Mouse (Mus musculus) E14TG2a.4 (cell line): ENCODE results near the gene Tiam1.

Experiments used
- H3K27me3 ChIP-seq: 2 replicates; pipeline ENCODE4 v1.6.1; 2014; ENCODE audit warnings: low read length, control low read depth; ENCODE audit not compliant: insufficient read depth
- H3K36me3 ChIP-seq: 2 replicates; pipeline ENCODE4 v1.6.1; 2014; ENCODE audit warnings: low read length, control low read depth; ENCODE audit not compliant: insufficient read depth
- H3K4me1 ChIP-seq: replicated peaks from 2 replicates; pipeline ENCODE4 v1.6.1; 2014; ENCODE audit warnings: low read depth, low read length, control low read depth
- H3K4me3 ChIP-seq: replicated peaks from 2 replicates; pipeline ENCODE4 v1.5.1; 2014; ENCODE audit warnings: mild to moderate bottlenecking, low read length
- H3K9me3 ChIP-seq: 2 replicates; pipeline ENCODE4 v1.6.1; 2014; ENCODE audit warnings: low read length, control low read depth
- CTCF ChIP-seq: conservative IDR thresholded peaks from 2 replicates; pipeline ENCODE4 v1.5.1; 2014; ENCODE audit warnings: low read length
- NANOG ChIP-seq: IDR thresholded peaks from 2 replicates; pipeline ENCODE4 v1.6.1; 2014; ENCODE audit warnings: borderline replicate concordance, low read length, mixed read lengths
- POU5F1 ChIP-seq: IDR thresholded peaks from 2 replicates; pipeline ENCODE4 v1.6.1; 2014; ENCODE audit warnings: low read length, borderline replicate concordance

The Tiam1 gene

DNA sequence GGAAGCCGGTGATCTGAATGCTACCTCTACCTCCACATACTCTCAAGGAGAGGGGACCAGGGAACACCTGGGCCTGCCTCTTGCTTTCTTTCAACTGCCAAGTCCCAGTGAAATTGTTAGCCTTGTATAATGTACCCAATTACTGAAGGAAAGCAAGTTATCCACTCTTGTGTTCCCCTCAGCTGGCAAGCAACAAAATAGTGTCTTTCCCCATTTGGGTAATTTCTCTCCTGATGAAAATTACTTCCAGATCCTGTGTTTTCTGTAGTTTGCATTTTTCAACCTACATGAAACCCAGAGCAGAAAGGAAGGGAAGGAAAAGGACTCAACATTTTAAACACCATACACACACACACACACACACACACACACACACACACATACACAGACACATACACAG is 195.5 kb downstream of the Tiam1 start:
- no peaks in the 10 kb centered on the region for H3K9me3 ChIP-seq
- no peaks in the 10 kb centered on the region for H3K36me3 ChIP-seq
- peaks cover 3% of the 10 kb centered on the region; the same call in 1 of the 2 replicates for H3K27me3 ChIP-seq
- H3K4me3 ChIP-seq, result no peak overlapping the region
- peaks cover 64% of the 10 kb centered on the region for H3K4me1 ChIP-seq
- TF ChIP-seq POU5F1 (no peak), NANOG (no peak), CTCF (no peak)

DNA sequence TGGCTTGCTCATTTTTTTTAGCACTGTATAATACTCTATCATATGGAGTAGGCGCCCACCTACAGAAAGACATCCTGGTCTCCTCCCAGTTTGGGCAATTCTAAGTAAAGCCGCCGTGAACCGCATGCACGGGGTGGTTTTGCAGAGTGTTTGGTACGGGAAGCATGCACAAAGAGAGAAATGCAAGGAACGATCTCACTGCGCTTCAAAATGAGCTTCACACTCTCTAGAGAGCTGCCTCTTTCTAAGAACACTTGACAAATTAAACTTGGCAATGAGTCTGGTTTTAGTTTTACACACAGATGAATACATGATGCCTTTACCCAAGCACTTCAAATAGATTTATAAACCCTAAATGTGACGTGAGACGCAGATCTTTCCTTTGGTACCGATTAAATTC is 196.8 kb downstream of the Tiam1 start:
- peaks cover 55% of the 10 kb centered on the region for H3K4me1 ChIP-seq
- H3K9me3 ChIP-seq, result no peaks in the 10 kb centered on the region
- peaks cover 3% of the 10 kb centered on the region; the same call in 1 of the 2 replicates for H3K27me3 ChIP-seq
- TF ChIP-seq CTCF (no peak), NANOG (no peak), POU5F1 (no peak)
- H3K36me3 ChIP-seq, result no peaks in the 10 kb centered on the region
- no peak overlapping the region for H3K4me3 ChIP-seq

- Histone ChIP-seq H3K4me3 (peak overlapping the region; percentile 29; the same call in 1 of the 2 replicates), H3K4me1 (peaks cover 55% of the 10 kb centered on the region), H3K9me3 (no peaks in the 10 kb centered on the region)
Observed at GRCm38 (mm10) chr16:89944604-89945283, 198.8 kb downstream of the Tiam1 start.

GRCm38 (mm10) chr16:89944050-89944449 is 199.5 kb downstream of the Tiam1 start:
- peaks cover 3% of the 10 kb centered on the region; the same call in 1 of the 2 replicates for H3K27me3 ChIP-seq
- H3K9me3 ChIP-seq, result no peaks in the 10 kb centered on the region
- TF ChIP-seq POU5F1 (no peak), NANOG (no peak), CTCF (no peak)
- H3K36me3 ChIP-seq, result no peaks in the 10 kb centered on the region
- H3K4me3 ChIP-seq, result no peak overlapping the region
- peaks cover 53% of the 10 kb centered on the region for H3K4me1 ChIP-seq

More at GRCm38 (mm10) chr16:89944604-89945283, 198.8 kb downstream of the Tiam1 start:
- Histone ChIP-seq H3K36me3 (no peaks in the 10 kb centered on the region), H3K27me3 (peaks cover 3% of the 10 kb centered on the region; the same call in 1 of the 2 replicates)
- no peak for TF ChIP-seq CTCF
- no peak for TF ChIP-seq NANOG
- TF ChIP-seq POU5F1, result no peak

DNA sequence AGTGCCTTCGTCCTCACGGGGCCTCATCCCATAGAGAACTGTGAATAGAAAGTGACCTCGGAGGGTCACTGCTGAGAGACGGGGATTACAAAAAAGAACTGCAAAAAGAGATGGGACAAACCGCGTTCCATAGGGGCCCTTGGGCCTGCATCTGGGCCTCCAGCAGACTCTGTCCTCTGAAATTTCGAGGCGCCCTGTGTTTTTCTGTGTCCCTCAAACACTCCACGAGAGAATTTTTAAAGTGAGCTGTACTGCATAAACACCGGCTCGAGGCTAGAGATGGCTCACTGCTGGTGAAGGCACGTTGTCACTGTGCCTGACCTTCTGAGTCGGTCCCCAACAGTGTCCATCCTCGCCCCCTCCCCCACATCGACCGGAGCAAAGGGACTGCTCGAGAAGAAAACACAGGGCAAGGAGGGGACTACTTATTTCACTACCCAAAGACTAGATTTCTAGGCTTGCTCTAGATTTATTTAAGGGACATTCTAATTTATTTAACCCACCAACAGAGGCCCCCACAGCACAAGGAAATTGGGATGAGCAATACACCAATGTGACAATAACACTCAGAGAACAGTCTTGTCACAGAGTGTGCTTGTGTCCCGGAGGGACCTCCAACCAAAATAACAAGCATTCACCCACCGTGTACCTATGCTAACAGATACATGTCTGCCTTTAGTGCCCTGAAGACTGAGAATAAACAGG is 200.2 kb downstream of the Tiam1 start:
- no peaks in the 10 kb centered on the region for H3K9me3 ChIP-seq
- H3K4me1 ChIP-seq, result peaks cover 49% of the 10 kb centered on the region
- no peak overlapping the region for H3K4me3 ChIP-seq
- H3K36me3 ChIP-seq, result no peaks in the 10 kb centered on the region
- TF ChIP-seq POU5F1 (no peak), CTCF (no peak), NANOG (no peak)
- peaks cover 3% of the 10 kb centered on the region; the same call in 1 of the 2 replicates for H3K27me3 ChIP-seq

DNA sequence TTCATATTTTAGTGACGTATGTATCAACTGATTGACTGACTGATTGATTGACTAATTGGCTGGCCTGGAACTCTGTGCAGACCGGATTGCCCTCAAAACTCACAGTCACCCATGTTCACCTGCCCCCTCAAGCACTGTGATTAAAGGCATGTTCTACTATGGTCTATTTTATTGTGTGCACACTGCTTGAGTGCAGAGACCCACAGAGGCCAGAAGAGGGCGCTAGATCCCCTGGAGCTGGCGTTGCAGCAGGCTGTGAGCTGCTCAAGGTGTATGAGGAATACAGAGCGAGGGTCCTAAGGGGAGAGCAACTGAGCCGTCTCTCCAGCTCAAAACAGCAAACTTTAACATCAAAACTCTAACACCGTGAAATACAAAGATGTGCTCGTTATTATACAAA is 202.9 kb downstream of the Tiam1 start:
- peak; percentile 97 for TF ChIP-seq CTCF
- TF ChIP-seq POU5F1, result no peak
- peaks cover 3% of the 10 kb centered on the region; the same call in 1 of the 2 replicates for H3K27me3 ChIP-seq
- H3K36me3 ChIP-seq, result no peaks in the 10 kb centered on the region
- peaks cover 33% of the 10 kb centered on the region for H3K4me1 ChIP-seq
- H3K9me3 ChIP-seq, result no peaks in the 10 kb centered on the region
- no peak overlapping the region for H3K4me3 ChIP-seq

GRCm38 (mm10) chr16:89938277-89938676 is 205.3 kb downstream of the Tiam1 start:
- Histone ChIP-seq H3K36me3 (no peaks in the 10 kb centered on the region), H3K27me3 (no peaks in the 10 kb centered on the region), H3K4me1 (peaks cover 9% of the 10 kb centered on the region), H3K4me3 (no peak overlapping the region), H3K9me3 (peaks cover 4% of the 10 kb centered on the region; the same call in 1 of the 2 replicates)
- no peak for TF ChIP-seq NANOG
- TF ChIP-seq POU5F1, result no peak
- TF ChIP-seq CTCF, result no peak

DNA sequence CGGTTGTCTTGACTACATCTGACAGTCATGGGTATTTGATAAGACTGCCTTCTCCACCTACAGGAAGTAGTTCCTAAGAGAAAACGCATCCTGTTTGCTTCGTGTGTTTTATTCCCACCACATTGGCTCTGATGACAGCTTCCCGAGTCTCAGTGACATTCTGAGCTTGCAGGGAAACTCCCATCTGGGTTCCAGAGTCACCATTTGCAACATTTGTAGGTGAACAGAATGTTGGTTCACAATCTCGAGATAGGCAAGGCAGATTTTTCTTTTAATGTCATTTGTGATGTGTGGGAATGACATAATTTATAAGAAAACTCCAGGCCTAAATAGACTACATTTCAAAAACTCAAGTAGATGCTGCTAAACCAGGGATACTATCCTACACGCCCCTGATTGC is 207.0 kb downstream of the Tiam1 start:
- TF ChIP-seq POU5F1 (no peak), NANOG (no peak), CTCF (no peak)
- H3K4me3 ChIP-seq, result no peak overlapping the region
- no peaks in the 10 kb centered on the region for H3K27me3 ChIP-seq

GRCm38 (mm10) chr16:89935398-89935797 is 208.2 kb downstream of the Tiam1 start:
- H3K36me3 ChIP-seq, result no peaks in the 10 kb centered on the region
- TF ChIP-seq POU5F1 (no peak), CTCF (no peak), NANOG (no peak)
- peaks cover 4% of the 10 kb centered on the region; the same call in 1 of the 2 replicates for H3K9me3 ChIP-seq
- no peaks in the 10 kb centered on the region for H3K27me3 ChIP-seq
- no peaks in the 10 kb centered on the region for H3K4me1 ChIP-seq
- no peak overlapping the region for H3K4me3 ChIP-seq

More for the DNA sequence above, 207.0 kb downstream of the Tiam1 start:
- Histone ChIP-seq H3K36me3 (no peaks in the 10 kb centered on the region), H3K4me1 (peaks cover 6% of the 10 kb centered on the region; the same call in 1 of the 2 replicates), H3K9me3 (peaks cover 4% of the 10 kb centered on the region; the same call in 1 of the 2 replicates)
